Mouse (Mus musculus) frontal cortex, adult (tissue): ENCODE measurements at regions not wholly inside any gene's neighbourhood (a gene's known extent, or its start where the extent isn't known, plus 50 kb on each side); places are given as distances from the start of the nearest gene placed in this dataset.
A peak's percentile ranks its signal among the peaks of the same experiment; 100 is the strongest.

Experiments
- ATAC-seq: cut with Nextera tagmentation; 2 replicates; pipeline ENCODE4 v1.9.2; 2017; ENCODE audit warnings: mild to moderate bottlenecking, moderate library complexity, mixed read lengths; ENCODE audit not compliant: low TSS enrichment

GRCm38 (mm10) chr3:115207072-115207471 lies 303.2 kb downstream of the Olfm3 start:
- ATAC-seq, result no peak

- no peak for ATAC-seq
These were observed 308.0 kb downstream of the Olfm3 start for GRCm38 (mm10) chr3:115211841-115212240.

GRCm38 (mm10) chr3:115213477-115213876 lies 309.6 kb downstream of the Olfm3 start:
- ATAC-seq, result no peak

GRCm38 (mm10) chr3:115240497-115240896 lies 336.6 kb downstream of the Olfm3 start:
- no peak for ATAC-seq

DNA sequence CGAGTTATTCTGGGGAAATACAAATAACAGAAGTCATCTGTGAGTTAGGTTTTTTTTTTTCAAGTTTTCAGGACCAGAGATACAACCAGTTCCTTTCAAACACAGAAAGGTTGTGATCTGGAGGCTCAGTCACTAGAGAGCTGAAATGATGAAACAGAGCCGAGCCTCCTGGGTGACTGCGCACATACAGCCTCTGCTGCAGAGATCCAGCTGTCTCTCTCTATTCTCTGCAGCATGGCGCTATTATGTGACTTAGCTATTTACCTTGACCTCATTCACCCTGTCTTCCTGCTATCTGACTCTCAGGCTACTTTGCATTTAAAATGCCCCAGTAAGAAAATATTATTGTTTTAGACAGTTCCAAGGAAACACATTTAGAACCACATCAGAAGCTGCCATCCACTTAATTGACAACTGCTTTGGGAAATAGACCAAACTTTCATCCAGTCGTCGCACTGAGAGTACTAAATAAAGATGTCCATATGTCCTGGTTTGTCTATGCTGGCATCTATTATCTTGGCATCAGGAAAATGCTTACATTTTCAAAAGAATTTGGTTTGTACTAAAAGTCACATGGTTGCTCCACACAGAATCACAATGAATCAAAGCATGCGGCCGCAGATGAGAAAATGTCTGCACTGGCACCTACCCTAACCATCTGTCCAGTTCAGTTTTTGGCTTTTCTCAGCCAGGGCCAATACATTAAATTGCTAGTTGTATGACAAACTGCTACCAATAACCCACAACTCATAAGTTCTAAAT lies 348.9 kb downstream of the Olfm3 start:
- peak; percentile 50 for ATAC-seq

- ATAC-seq, result no peak
These were observed 372.3 kb downstream of the Olfm3 start for GRCm38 (mm10) chr3:115276207-115276606.

GRCm38 (mm10) chr3:115281233-115281632 lies 377.4 kb downstream of the Olfm3 start:
- ATAC-seq, result no peak

DNA sequence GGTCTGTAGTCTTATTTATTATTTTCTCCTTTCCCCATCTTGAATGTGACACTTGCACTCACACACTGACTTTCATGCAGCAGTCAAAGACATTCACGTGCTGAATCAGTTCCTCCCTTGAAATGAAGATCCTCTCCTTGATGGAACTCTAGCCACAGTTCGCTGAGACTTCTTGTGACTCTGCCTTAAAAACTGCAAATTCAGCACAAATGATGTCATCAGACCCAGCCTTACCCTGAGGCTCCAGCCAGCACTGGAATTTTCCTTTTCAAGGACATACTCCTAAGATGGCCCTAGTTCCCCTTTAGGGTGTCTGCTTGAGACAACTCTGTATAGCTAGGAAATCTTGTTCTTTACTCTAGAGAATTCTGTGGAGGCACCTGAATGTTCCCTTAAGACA lies 380.6 kb downstream of the Olfm3 start:
- no peak for ATAC-seq
